Mouse (Mus musculus) stomach, embryonic 16.5 days (tissue): ENCODE data around the gene 2610318N02Rik. TPM values are rescaled to one million over a fixed set of nuclear protein-coding genes. Genes with fewer than 3 reads are reported as not detected.

Source experiments
- ATAC-seq: fragments of 200-750 bp; cut with Nextera tagmentation; 2 replicates; pipeline ENCODE4 v1.8.0; 2017; ENCODE audit warnings: moderate number of reproducible peaks, moderate TSS enrichment; ENCODE audit not compliant: insufficient read depth, low FRiP score
- H3K27ac ChIP-seq: fragments of 300-500 bp; sonication (generic); 2 replicates; pipeline ENCODE4 v1.5.1; 2014; ENCODE audit warnings: low read length
- H3K27me3 ChIP-seq: fragments of 300-500 bp; sonication (generic); 2 replicates; pipeline ENCODE4 v1.6.1; 2014; ENCODE audit warnings: low read length, control low read depth, mixed read lengths; ENCODE audit not compliant: control insufficient read depth, insufficient read depth
- H3K36me3 ChIP-seq: fragments of 300-500 bp; sonication (generic); 2 replicates; pipeline ENCODE4 v1.6.1; 2014; ENCODE audit warnings: low read length; ENCODE audit not compliant: control insufficient read depth, insufficient read depth
- H3K4me1 ChIP-seq: fragments of 300-500 bp; sonication (generic); 2 replicates; pipeline ENCODE4 v1.6.1; 2014; ENCODE audit warnings: low read length, control low read depth, mixed read lengths; ENCODE audit not compliant: control insufficient read depth, insufficient read depth
- H3K4me2 ChIP-seq: fragments of 300-500 bp; sonication (generic); 2 replicates; pipeline ENCODE4 v1.6.1; 2014; ENCODE audit warnings: low read depth, low read length, mixed read lengths
- H3K4me3 ChIP-seq: fragments of 300-500 bp; sonication (generic); replicated peaks from 2 replicates; pipeline ENCODE4 v1.5.1; 2014; ENCODE audit warnings: mild to moderate bottlenecking, low read length
- H3K9ac ChIP-seq: fragments of 300-500 bp; sonication (generic); 2 replicates; pipeline ENCODE4 v1.6.1; 2014; ENCODE audit warnings: low read length
- H3K9me3 ChIP-seq: fragments of 300-500 bp; sonication (generic); replicated peaks from 2 replicates; pipeline ENCODE4 v1.6.1; 2016; ENCODE audit warnings: low read length, control low read depth; ENCODE audit not compliant: control insufficient read depth
- WGBS: fragments of 180-500 bp; shearing (Covaris S2); extraction: QIAGEN DNeasy Blood & Tissue Kit; methylation state at CpG from one replicate; pipeline ENCODE4 v1.1.7; 2014; 5-methylcytosine and 5-hydroxymethylcytosine counted together
- polyA plus RNA-seq: library from polyadenylated mRNA; unstranded; fragments of >200 nt; fragmentation: Nextera tagmentation; extraction: Ambion mirVana; gene quantifications from 2 replicates; pipeline ENCODE4 v1.2.1, GENCODE M21; 2015

Gene 2610318N02Rik
- polyA plus RNA-seq, 1 experiment from 2014 or later: 21.3 TPM

GRCm38 (mm10) chr16:17086241-17086640, 38.7 kb downstream of the 2610318N02Rik start:
- WGBS: 61% methylated on average over 3 of the region's 3 CpGs

DNA sequence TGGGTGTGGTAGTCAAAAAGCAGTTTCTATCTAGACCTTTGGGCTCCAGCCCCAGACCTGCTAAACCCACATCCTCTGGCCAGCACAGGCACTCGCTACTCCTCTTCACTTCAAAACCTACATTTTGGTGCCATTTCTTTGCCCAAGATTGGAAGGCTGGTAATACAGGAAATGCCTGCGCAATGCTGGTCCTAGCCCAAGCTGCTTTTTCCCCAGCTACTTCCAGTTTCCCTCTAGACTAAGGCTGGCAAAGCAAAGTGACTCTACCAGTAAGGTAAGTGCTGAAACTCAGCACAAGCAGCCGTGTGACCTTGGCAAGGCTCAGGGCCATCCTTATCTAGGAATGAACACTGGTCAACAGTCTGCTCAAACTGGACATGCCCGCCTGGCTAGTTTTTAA, 39.3 kb downstream of the 2610318N02Rik start:
- Histone ChIP-seq H3K9me3 (no peaks in the 10 kb centered on the region), H3K9ac (no peak overlapping the region), H3K36me3 (peaks cover 27% of the 10 kb centered on the region), H3K4me3 (no peak overlapping the region), H3K27ac (peak overlapping the region; percentile 40; the same call in 1 of the 2 replicates), H3K27me3 (no peaks in the 10 kb centered on the region), H3K4me1 (no peaks in the 10 kb centered on the region), H3K4me2 (no peak overlapping the region)
- ATAC-seq: no peak; the same call in 1 of the 2 replicates
- WGBS: 71% methylated on average over 4 of the region's 4 CpGs

More at GRCm38 (mm10) chr16:17086241-17086640, 38.7 kb downstream of the 2610318N02Rik start:
- H3K4me1 ChIP-seq: no peaks in the 10 kb centered on the region
- no peak overlapping the region for H3K27ac ChIP-seq
- H3K36me3 ChIP-seq: peaks cover 31% of the 10 kb centered on the region
- no peak for ATAC-seq
- no peak overlapping the region for H3K4me3 ChIP-seq
- H3K9ac ChIP-seq: no peak overlapping the region
- H3K4me2 ChIP-seq: no peak overlapping the region
- H3K27me3 ChIP-seq: no peaks in the 10 kb centered on the region
- H3K9me3 ChIP-seq: no peaks in the 10 kb centered on the region

DNA sequence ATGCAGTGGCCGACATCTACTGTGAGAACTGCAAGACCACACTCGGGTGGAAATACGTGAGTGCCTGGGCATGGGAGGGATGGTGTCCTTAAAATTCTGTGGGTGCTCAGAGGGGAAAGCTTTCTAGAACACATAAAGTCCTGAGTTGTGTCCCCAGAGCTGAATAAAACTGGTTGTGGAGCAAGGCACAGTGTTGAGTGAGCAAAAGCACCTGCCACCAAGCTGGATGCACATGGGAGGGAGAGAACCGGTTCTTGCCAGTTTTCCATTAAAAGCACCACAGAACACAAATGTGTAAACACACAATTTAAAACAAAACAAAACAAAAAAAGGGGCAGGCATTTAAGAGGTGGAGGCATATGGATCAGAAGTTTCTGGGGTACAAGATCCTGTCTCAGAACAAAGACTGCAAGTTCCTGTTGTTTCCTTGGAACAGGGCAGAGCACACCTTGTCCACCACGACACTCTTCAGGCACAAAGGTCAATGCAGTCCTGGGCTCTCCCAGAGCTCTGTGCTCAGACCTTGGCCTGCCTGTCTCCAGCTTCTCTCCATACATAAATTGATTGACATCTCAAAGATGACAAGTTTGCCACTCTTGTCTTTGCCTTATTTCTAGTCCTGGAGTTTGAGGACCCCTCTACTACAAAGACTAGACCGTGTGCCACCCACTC, 42.7 kb downstream of the 2610318N02Rik start:
- H3K36me3 ChIP-seq: peaks cover 12% of the 10 kb centered on the region; the same call in 1 of the 2 replicates
- no peak overlapping the region for H3K27ac ChIP-seq
- H3K9ac ChIP-seq: no peak overlapping the region
- no peaks in the 10 kb centered on the region for H3K9me3 ChIP-seq
- 81% methylated on average over 6 of the region's 6 CpGs for WGBS
- no peak for ATAC-seq
- H3K4me1 ChIP-seq: no peaks in the 10 kb centered on the region
- H3K4me2 ChIP-seq: no peak overlapping the region
- H3K27me3 ChIP-seq: no peaks in the 10 kb centered on the region
- H3K4me3 ChIP-seq: no peak overlapping the region

GRCm38 (mm10) chr16:17078101-17078500, 46.9 kb downstream of the 2610318N02Rik start:
- 84% methylated on average over 7 of the region's 7 CpGs for WGBS
- Histone ChIP-seq H3K4me3 (no peak overlapping the region), H3K4me2 (no peak overlapping the region), H3K9ac (no peak overlapping the region), H3K27me3 (no peaks in the 10 kb centered on the region), H3K36me3 (0 out of 2 replicates have a peak, but pooled peaks cover 3% of the 10 kb centered on the region), H3K4me1 (no peaks in the 10 kb centered on the region), H3K27ac (no peak overlapping the region), H3K9me3 (0 out of 2 replicates have a peak, but pooled peaks cover 5% of the 10 kb centered on the region)
- ATAC-seq: no peak

DNA sequence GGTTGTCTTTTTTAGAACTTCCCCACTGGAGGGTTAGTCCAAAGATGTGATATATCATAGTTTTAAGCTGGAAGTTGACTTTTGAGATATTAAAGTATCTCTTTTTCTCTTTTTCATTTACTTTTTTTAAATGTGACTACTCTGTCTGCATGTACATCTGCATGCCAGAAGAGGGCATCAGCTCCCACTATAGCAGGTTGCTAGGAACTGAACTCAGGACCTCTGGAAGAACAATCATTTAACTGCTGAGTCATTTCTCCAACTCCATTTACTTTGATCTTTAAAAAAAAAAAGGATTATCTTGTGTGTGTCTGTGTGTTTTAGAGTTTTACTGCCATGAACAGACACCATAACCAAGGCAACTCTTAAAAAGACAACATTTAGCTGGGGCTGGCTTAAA, 48.1 kb downstream of the 2610318N02Rik start:
- no peak overlapping the region for H3K4me3 ChIP-seq
- H3K9me3 ChIP-seq: 0 out of 2 replicates have a peak, but pooled peaks cover 5% of the 10 kb centered on the region
- H3K27ac ChIP-seq: no peak overlapping the region
- ATAC-seq: no peak
- H3K9ac ChIP-seq: no peak overlapping the region
- no peaks in the 10 kb centered on the region for H3K27me3 ChIP-seq
- H3K36me3 ChIP-seq: no peaks in the 10 kb centered on the region
- no peak overlapping the region for H3K4me2 ChIP-seq
- no peaks in the 10 kb centered on the region for H3K4me1 ChIP-seq

GRCm38 (mm10) chr16:17076301-17076700, 48.7 kb downstream of the 2610318N02Rik start:
- WGBS: 93% methylated on average over 2 of the region's 2 CpGs
- H3K9ac ChIP-seq: no peak overlapping the region
- H3K27ac ChIP-seq: no peak overlapping the region
- H3K4me2 ChIP-seq: no peak overlapping the region
- no peak for ATAC-seq
- H3K4me1 ChIP-seq: no peaks in the 10 kb centered on the region
- H3K27me3 ChIP-seq: no peaks in the 10 kb centered on the region
- no peaks in the 10 kb centered on the region for H3K36me3 ChIP-seq
- no peak overlapping the region for H3K4me3 ChIP-seq
- H3K9me3 ChIP-seq: 0 out of 2 replicates have a peak, but pooled peaks cover 5% of the 10 kb centered on the region

GRCm38 (mm10) chr16:17073000-17073399, 52.0 kb downstream of the 2610318N02Rik start:
- no peak overlapping the region for H3K4me2 ChIP-seq
- H3K9ac ChIP-seq: no peak overlapping the region
- 0 out of 2 replicates have a peak, but pooled peaks cover 5% of the 10 kb centered on the region for H3K9me3 ChIP-seq
- H3K36me3 ChIP-seq: no peaks in the 10 kb centered on the region
- H3K4me1 ChIP-seq: no peaks in the 10 kb centered on the region
- no peak for ATAC-seq
- no peak overlapping the region for H3K27ac ChIP-seq
- WGBS: 87% methylated on average over 7 of the region's 7 CpGs
- H3K27me3 ChIP-seq: no peaks in the 10 kb centered on the region
- no peak overlapping the region for H3K4me3 ChIP-seq

DNA sequence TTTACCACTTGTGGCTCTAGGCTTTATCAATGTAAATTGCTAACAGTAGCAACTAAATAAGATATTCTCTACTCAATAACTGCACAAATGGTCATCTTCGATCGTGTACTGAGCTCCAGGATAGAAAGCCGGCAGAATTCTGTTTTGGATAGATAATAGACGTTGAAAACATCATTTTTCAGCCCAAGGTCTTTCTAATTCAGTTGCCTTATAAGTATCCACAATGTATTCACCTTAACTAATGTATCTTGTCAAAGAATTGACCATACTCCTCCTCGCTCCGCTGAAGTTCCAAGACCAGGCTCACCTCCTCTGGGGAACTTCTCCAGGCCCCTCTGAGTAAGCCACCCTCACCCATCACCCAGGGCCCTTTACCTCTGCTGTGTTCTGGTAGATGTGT, 54.3 kb downstream of the 2610318N02Rik start:
- H3K9ac ChIP-seq: no peak overlapping the region
- WGBS: 39% methylated on average over 6 of the region's 6 CpGs
- H3K36me3 ChIP-seq: no peaks in the 10 kb centered on the region
- H3K9me3 ChIP-seq: 0 out of 2 replicates have a peak, but pooled peaks cover 4% of the 10 kb centered on the region
- H3K4me3 ChIP-seq: peak overlapping the region; percentile 75
- H3K4me2 ChIP-seq: peak overlapping the region; percentile 73
- ATAC-seq: no peak
- H3K27me3 ChIP-seq: no peaks in the 10 kb centered on the region
- no peak overlapping the region for H3K27ac ChIP-seq
- no peaks in the 10 kb centered on the region for H3K4me1 ChIP-seq

- ATAC-seq: peak; percentile 96
- H3K4me3 ChIP-seq: peak within 1 kb of the TSS; percentile 75
- H3K4me2 ChIP-seq: peak within 1 kb of the TSS; percentile 73
- H3K27me3 ChIP-seq: no peaks in the 10 kb centered on the region
- no peaks in the 10 kb centered on the region for H3K4me1 ChIP-seq
- peak within 1 kb of the TSS; percentile 87 for H3K9ac ChIP-seq
- no peaks in the 10 kb centered on the region for H3K9me3 ChIP-seq
- WGBS: under 1% methylated on average over 72 of the region's 76 CpGs
- H3K27ac ChIP-seq: peak within 1 kb of the TSS; percentile 85
- no peaks in the 10 kb centered on the region for H3K36me3 ChIP-seq
Measured at GRCm38 (mm10) chr16:17069511-17070443, 55.2 kb downstream of the 2610318N02Rik start, which contains the start of gene Ypel1. Gene Ypel1, plus strand, starts transcription at chr16:17069696.
